Mouse (Mus musculus) CH12F3 (cell line): ENCODE data around the gene Bid.

Experiments
- in situ Hi-C: fragments of 300-500 bp; cut with MboI; formaldehyde crosslinking; loops from 2 replicates; pipeline ENCODE4 v1.14.3; 2020; ENCODE audit warnings: low sequenced_read_pairs

Gene Bid

DNA sequence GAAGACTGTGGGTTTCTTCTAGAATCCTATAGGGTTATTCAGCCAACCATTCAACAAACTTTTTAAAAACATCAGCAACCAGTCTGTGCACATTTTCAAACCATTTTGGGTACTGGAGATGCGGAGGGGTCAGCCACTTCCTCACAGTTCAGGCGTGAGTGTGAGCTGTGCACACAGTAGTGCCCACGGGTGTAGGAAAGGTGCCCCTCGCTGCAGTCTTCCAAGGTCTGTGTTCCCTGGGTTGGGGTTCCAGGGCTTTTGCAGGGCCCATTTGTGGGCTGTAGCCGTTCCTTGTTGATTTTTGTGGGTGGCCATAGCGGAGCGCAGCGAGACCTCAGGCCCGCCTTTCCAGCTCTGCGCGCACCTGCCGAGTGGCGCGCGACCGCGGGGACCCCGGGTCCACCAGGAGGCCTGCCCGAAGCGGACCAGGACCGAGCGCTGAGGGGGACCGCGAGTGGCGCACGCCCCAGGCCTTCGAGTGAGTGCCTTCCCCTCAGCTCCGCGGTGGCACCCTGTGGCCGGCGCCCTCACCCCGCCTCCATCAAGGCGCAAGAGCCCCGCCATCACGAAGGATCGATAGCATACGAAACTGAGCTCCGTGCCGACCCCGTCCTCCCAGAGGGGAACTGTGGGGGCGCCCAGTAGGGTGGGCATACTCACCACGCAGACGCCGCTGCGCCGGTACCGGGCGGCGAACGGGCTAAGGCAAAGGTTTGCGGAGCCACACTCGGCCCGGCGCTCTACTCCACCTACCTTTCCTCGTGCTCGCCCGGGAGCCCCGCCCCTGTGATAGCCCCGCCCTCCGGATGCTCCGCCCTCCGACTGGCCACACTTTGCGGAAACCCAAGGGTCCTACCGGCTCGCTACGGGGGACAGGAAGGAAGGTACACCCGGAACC, at the start of gene Bid:
TSS of gene Bid (minus strand) at position 780 of the 898 bp plus-strand sequence.
- in situ Hi-C loops, result no loop called here

DNA sequence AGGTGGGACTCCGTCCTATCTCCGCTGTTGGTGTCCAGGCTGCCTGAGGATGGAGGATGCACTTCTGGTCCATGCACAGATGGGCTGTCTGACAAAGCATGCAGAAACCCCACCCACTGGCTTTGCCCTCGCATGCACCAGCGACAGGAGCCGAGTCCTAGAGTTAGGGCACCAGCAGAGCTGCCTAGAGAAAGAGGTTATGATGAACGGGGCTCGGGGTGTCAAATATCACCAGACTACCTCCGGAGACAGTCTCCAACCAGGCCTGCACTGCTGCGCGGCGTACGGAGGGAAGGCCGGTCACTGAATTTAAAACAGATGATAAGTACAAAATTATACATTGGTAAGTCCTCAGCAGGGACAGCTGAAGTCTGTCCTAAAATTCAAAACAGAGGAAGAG, 49.2 kb upstream of the Bid start:
- in situ Hi-C loops, result no loop called here

DNA sequence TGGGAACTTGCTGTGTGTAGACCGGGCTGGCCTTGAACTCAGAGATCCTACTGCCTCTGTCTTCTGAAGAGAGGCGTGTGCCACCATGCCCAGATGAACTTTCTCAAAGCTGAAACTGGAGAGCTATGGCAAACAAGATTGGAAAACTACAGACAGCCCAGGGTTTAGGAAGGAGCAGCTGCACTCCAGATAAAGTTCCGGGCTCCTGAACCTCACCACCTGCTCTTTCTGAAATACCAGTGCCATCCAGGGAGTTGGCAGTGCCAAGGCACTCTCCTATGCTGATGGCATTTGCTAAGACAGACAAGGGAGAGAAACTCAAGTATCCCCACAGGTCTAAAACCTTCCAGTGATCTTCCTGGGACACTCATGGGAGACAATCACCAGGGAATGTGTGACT, 47.5 kb upstream of the Bid start:
- in situ Hi-C loops, result no loop called here

GRCm38 (mm10) chr6:120960338-120961030, 43.8 kb upstream of the Bid start:
- in situ Hi-C loops, result no loop called here

DNA sequence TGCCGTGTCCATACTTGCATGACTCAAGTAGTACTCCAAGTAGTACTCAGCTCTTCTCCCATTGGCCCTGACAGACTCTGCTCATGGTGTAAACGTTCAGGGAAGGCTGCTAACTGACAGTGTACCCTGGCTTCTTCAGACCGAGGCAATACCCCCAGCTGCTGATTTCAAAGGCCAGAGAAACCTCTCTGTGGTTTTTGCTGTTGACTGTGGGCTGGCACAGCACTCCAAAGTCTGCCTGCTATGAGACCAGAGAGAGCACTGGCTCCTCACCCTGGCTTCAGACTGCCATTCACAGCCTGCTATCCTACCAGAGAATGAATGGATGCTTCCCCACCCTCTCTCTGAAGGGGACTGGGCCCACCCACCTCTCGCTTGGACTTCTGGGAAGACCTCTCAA, 40.7 kb upstream of the Bid start:
- in situ Hi-C loops, result no loop called here

- in situ Hi-C loops, result no loop called here
Measured at GRCm38 (mm10) chr6:120956259-120957161, 39.9 kb upstream of the Bid start.

GRCm38 (mm10) chr6:120955215-120955614, 38.6 kb upstream of the Bid start:
- in situ Hi-C loops, result no loop called here

DNA sequence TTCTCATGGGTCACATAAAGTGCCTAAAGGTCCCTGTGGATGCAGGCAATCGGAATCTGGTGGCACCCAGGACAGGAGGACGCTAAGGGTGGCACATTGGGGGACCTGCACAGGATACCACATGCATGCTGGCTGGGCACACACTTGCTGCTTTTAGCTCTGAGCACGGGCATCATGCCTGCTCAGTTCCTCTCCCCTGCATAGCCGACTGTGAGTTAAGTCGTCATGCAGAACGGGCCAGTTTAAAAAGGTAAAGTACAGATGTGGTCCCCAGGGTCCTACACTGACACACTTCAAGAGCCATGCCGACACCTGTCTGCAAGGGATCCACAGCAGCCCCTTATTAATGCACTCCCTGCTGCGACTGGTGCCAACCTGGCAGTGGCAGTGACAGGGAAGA, 37.6 kb upstream of the Bid start:
- in situ Hi-C loops, result no loop called here

GRCm38 (mm10) chr6:120952475-120952874, 35.8 kb upstream of the Bid start:
- in situ Hi-C loops, result no loop called here

DNA sequence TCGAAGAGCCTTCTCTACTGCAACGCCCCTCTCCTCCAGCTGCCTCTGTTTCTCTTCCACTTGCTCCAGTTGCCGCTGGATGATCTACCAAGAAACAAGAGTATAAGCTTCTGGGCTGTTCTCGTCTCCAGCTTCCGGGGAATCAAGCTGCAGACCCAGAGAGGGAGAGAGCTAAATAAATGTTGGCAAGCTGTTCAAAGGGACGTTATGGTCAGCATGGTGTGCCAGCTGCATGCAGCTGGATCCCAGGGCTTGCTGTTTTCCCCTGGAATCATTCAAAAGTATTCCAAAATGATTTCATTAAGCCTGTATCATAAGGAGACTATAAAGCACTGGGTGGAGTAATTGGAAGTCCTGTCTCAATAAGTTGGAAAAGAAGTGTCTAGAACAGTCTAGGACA, 34.7 kb upstream of the Bid start:
- in situ Hi-C loops, result no loop called here

- in situ Hi-C loops, result no loop called here
Measured at GRCm38 (mm10) chr6:120945510-120945909, 28.9 kb upstream of the Bid start.

- in situ Hi-C loops, result no loop called here
Measured at GRCm38 (mm10) chr6:120943964-120944363, 27.3 kb upstream of the Bid start.

DNA sequence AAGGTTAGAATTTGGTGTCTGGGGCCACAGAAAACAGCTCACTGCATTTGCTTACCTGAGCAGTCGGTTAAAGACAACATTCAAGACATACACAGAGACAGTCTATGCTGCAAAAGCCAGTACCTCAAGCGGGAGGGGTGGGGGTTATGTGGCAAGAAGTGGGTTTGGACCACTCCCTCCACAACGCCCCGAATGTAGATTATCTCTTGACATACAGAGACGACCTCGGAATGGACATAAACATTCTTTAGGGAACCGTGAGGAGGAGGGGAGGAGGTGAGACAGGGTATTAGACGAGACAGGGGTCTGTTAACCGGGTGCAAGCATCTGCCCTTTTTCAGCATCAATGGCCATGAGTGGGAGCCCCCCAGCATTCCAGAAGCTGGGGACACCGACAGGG, 26.9 kb upstream of the Bid start:
- in situ Hi-C loops, result no loop called here

DNA sequence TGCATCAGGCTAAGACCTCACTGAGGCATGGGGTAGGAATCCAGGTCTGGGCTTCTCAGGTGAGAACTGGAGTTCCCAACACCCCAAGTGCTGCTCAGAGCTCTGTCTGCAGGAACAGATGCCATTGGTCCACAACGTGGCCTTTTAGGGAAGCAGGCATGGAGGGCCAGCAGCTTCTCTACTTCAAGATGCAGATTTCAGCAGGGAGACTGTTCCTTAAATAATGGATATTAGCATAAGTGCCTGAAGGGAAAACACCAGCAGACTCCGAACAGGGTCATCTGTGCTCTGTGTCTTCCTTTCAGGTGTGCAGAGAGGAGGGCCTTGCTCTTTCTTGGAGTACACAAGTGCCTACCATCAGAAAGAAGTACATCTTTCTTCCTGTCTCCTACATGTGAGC, 26.4 kb upstream of the Bid start:
- in situ Hi-C loops, result no loop called here

DNA sequence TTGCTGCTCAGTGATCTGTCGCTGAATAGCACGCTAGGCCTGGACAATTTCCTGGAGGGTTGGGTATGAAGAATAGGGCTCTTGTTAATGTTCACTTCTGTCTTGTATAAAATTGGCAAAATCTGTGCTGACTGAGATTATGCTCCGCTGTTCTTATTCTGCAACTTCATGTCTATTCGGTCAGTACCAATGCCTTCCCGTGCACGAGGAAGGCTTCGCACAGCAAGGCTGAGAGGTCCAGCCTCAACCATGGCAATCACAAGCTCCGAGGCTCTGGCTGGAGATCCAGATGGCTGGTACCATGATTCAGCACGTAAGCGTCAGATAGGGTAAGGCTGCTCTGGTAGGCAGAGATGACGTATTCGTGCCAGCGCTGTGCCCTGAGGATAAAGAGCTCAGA, 24.9 kb upstream of the Bid start:
- in situ Hi-C loops, result no loop called here

GRCm38 (mm10) chr6:120941084-120941481, 24.4 kb upstream of the Bid start:
- in situ Hi-C loops, result no loop called here

DNA sequence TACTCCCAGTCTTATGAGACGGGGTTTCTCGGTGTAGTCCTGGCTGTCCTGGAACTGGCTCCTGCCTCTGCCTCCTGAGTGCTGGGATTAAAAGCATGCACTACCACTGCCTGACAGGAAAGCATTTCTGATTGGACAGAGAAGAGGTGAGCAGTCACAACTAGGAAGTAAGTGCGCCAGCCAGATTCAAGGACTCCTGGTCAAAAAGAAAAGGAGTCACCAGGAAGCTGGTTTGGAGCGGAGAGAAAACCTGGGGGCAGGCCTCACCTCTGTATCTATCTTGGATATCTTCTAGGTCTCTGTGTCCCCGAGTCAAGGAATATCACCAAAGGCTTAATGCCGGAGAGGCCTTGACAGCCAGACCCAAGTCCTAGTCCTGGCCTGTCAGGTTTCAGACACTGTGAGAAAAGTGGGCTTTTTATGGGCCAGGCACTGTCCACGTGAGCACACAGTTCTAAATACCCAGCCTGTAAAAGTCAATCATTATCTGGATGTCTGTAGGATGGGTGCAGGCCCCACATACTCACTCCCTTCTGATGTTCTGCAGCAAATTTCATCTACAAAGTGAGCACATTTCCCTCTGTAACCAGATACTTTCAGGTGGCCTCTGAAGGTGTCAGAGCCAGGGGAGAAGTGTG, 23.9 kb upstream of the Bid start:
- in situ Hi-C loops, result no loop called here

DNA sequence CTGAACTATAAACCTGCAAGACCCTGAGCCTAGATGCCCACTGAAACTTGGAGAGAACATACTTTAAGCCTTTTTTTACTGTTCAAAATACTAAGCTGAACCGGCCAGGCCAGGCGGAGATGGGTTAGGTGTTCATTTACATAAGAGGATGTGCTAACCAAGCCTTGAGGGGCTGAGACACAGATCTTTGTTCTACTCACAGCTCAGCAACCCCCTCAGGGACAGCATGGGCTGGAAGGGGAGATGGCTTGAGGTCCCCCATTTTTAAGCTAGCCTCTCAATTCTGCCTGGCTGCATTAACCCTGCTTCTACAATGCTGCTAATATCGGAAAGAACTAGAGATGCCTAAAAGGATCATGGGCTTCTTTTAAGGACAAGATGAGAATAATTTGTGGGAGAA, 23.1 kb upstream of the Bid start:
- in situ Hi-C loops, result no loop called here

DNA sequence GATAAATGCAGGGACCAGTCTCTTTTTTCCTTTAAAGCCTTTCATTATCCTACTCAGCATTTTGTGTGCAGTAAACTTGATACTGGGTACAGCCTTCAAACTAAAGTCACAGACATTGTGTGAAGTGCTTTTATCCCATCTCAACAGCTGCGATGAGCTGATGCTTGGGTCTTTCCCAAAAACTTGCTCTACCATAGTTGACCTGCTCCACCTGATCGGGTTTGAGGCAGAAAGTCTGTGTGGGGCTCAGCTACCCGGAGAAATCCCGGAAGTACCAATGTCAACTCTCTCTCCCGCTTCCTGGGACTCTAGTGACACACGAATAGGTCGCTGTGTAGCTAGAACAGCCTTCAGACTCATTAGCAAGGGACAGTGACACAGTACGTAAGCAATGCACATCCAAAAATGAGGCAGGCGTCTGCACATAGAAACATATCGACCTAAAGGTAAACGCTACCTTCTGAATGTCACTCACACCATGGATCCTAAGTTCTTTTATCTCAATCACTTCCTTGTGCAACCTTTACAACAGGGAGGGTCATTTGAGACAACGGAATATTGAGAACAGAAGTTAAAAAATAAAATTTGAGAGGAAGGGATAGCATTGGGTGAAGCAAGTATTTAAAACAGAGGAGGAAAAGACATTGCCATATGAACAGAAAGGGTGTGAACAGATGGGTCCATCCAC, 22.3 kb upstream of the Bid start:
- in situ Hi-C loops, result no loop called here

- in situ Hi-C loops, result no loop called here
Measured at GRCm38 (mm10) chr6:120937999-120938608, 21.5 kb upstream of the Bid start.
